Mouse (Mus musculus): ENCODE measurements around the gene Ascc3. TPM values are rescaled to one million over a fixed set of nuclear protein-coding genes. Genes with fewer than 3 reads are reported as not detected.

The Ascc3 gene
- polyA plus RNA-seq, 1 experiment from 2014 or later, result 15.0 TPM

DNA sequence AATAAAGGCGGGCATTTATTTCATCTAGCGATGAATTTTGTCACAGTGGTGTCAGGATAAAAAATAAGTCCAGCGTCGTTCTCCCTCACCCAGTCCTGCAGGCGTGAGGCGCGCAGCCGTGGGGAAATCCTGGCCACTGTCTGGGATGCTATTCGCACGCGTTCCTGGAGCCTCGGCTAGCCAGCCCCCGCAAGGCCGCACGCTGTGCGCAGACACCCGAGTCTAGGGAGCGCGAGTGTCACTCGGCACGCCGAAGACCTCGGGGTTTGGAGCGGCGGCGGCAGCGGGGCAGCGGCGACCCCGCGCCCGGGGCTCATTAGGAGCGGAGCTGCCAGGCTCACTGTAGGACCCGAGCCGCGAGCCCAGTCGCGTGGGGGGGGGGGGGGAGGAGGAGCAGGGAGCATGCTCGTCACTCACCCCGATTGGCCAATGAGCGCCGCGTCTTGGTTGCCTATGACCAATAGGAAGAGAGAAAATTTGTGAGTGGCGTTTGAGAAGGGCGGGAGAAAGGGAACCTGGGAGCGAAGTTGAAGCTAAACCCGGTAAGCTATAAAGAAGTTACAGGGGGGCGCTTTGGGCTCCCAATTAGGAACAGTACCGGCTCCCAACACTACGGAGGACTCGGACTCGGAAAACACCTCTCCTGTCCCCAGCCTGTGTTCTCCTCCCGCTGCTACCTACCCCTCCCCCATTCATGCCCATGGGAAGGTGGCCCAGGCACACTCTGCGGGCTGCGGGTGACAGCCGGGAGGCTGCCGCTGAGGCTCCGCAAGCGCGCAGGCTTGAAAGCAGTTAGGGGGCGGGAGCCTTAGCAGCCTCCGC, 301.9 kb downstream of the Ascc3 start, which contains the start of gene Sim1:
Sim1 (plus strand) TSS at position 585 of the 822 bp plus-strand sequence.
- H3K4me1 ChIP-seq (ENCODE audit: control insufficient read depth, insufficient read depth, low read length), result peaks cover 8% of the 10 kb centered on the region; the same call in 1 of the 2 replicates
- DNase-seq (ENCODE audit: low spot score) (peak; percentile 97), ATAC-seq (peak; percentile 97)
- no peaks in the 10 kb centered on the region for H3K9me3 ChIP-seq (replicated peaks; ENCODE audit: control insufficient read depth, low read length)
- peak within 1 kb of the TSS; percentile 83 for H3K4me2 ChIP-seq (ENCODE audit: low read length)
- H3K4me3 ChIP-seq (ENCODE audit: low read depth, low read length), result peak within 1 kb of the TSS; percentile 42
- H3K9ac ChIP-seq (ENCODE audit: low read length), result peak within 1 kb of the TSS; percentile 54; the same call in 1 of the 2 replicates
- peaks cover 77% of the 10 kb centered on the region for H3K27me3 ChIP-seq (replicated peaks; ENCODE audit: control insufficient read depth, insufficient read depth, low read length)
- H3K27ac ChIP-seq (ENCODE audit: low read depth, low read length), result no peak within 1 kb of the TSS
- under 1% methylated on average over 54 of the region's 62 CpGs for WGBS
- no peaks in the 10 kb centered on the region for H3K36me3 ChIP-seq (ENCODE audit: control insufficient read depth, insufficient read depth, low read length)

- H3K4me1 ChIP-seq (ENCODE audit: control insufficient read depth, insufficient read depth, low read length), result peaks cover 8% of the 10 kb centered on the region; the same call in 1 of the 2 replicates
- H3K9ac ChIP-seq (ENCODE audit: low read length), result no peak overlapping the region
- peaks cover 71% of the 10 kb centered on the region for H3K27me3 ChIP-seq (replicated peaks; ENCODE audit: control insufficient read depth, insufficient read depth, low read length)
Measured at GRCm38 (mm10) chr10:50895091-50895790, 302.8 kb downstream of the Ascc3 start.

DNA sequence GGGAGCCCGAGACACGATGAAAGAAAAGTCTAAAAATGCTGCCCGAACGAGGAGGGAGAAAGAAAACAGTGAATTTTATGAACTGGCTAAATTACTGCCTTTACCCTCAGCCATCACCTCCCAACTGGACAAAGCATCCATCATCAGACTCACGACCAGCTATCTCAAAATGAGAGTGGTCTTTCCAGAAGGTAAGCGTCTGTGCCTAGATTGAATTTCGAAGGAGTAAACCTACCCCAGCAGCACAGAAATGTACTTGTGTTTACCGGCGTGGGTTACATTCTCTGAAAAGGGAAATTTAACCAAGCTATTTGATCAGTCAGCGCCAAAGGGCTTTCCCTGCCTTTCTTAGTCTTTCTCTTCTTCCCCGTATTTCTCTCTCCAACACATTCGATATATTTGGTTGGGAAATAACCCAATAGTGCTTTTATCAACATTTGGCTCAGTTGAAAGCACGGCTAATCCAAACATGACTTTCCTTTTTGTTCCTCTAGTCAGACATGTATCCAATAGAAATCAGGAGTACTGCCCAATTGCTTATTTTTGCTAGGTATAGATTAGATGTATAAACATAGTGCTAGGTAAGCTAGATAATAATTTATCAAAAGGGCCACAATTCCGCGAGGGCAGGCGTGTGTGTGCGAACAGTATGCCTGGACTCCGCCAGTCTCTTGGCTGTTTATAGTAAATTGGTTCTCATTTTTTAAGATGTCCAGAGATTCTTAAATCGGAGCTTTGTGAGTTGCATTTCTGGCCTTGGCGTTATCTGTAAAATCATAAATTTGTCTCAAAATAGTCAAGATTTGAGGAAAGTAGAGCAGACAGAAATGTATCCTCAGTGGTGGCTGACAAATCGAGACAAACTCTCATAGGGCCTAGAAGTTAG, 303.7 kb downstream of the Ascc3 start:
- peak; percentile 36 for DNase-seq (ENCODE audit: low spot score)
- no peak overlapping the region for H3K4me2 ChIP-seq (ENCODE audit: low read length)
- peaks cover 75% of the 10 kb centered on the region for H3K27me3 ChIP-seq (replicated peaks; ENCODE audit: control insufficient read depth, insufficient read depth, low read length)
- ATAC-seq, result no peak
- H3K9ac ChIP-seq (ENCODE audit: low read length), result no peak overlapping the region
- 4% methylated on average over 21 of the region's 21 CpGs for WGBS
- H3K36me3 ChIP-seq (ENCODE audit: control insufficient read depth, insufficient read depth, low read length), result no peaks in the 10 kb centered on the region
- no peaks in the 10 kb centered on the region for H3K9me3 ChIP-seq (replicated peaks; ENCODE audit: control insufficient read depth, low read length)
- no peak overlapping the region for H3K27ac ChIP-seq (ENCODE audit: low read depth, low read length)
- peaks cover 11% of the 10 kb centered on the region for H3K4me1 ChIP-seq (ENCODE audit: control insufficient read depth, insufficient read depth, low read length)
- H3K4me3 ChIP-seq (ENCODE audit: low read depth, low read length), result no peak overlapping the region

More at GRCm38 (mm10) chr10:50895091-50895790, 302.8 kb downstream of the Ascc3 start:
- Histone ChIP-seq H3K27ac (ENCODE audit: low read depth, low read length) (no peak overlapping the region), H3K36me3 (ENCODE audit: control insufficient read depth, insufficient read depth, low read length) (no peaks in the 10 kb centered on the region), H3K4me2 (ENCODE audit: low read length) (peak overlapping the region; percentile 83), H3K9me3 (replicated peaks; ENCODE audit: control insufficient read depth, low read length) (no peaks in the 10 kb centered on the region), H3K4me3 (ENCODE audit: low read depth, low read length) (peak overlapping the region; percentile 42)
- DNase-seq (ENCODE audit: low spot score) (no peak), ATAC-seq (no peak; the same call in 1 of the 2 replicates)
- WGBS, result under 1% methylated on average over 44 of the region's 44 CpGs

GRCm38 (mm10) chr10:50896767-50897390, 304.4 kb downstream of the Ascc3 start:
- no peak overlapping the region for H3K4me2 ChIP-seq (ENCODE audit: low read length)
- DNase-seq (ENCODE audit: low spot score), result no peak
- H3K27ac ChIP-seq (ENCODE audit: low read depth, low read length), result no peak overlapping the region
- WGBS, result 5% methylated on average over 3 of the region's 3 CpGs
- no peaks in the 10 kb centered on the region for H3K9me3 ChIP-seq (replicated peaks; ENCODE audit: control insufficient read depth, low read length)
- peaks cover 73% of the 10 kb centered on the region for H3K27me3 ChIP-seq (replicated peaks; ENCODE audit: control insufficient read depth, insufficient read depth, low read length)
- H3K4me3 ChIP-seq (ENCODE audit: low read depth, low read length), result no peak overlapping the region
- H3K9ac ChIP-seq (ENCODE audit: low read length), result no peak overlapping the region
- peaks cover 13% of the 10 kb centered on the region for H3K4me1 ChIP-seq (ENCODE audit: control insufficient read depth, insufficient read depth, low read length)
- ATAC-seq, result no peak
- H3K36me3 ChIP-seq (ENCODE audit: control insufficient read depth, insufficient read depth, low read length), result no peaks in the 10 kb centered on the region

DNA sequence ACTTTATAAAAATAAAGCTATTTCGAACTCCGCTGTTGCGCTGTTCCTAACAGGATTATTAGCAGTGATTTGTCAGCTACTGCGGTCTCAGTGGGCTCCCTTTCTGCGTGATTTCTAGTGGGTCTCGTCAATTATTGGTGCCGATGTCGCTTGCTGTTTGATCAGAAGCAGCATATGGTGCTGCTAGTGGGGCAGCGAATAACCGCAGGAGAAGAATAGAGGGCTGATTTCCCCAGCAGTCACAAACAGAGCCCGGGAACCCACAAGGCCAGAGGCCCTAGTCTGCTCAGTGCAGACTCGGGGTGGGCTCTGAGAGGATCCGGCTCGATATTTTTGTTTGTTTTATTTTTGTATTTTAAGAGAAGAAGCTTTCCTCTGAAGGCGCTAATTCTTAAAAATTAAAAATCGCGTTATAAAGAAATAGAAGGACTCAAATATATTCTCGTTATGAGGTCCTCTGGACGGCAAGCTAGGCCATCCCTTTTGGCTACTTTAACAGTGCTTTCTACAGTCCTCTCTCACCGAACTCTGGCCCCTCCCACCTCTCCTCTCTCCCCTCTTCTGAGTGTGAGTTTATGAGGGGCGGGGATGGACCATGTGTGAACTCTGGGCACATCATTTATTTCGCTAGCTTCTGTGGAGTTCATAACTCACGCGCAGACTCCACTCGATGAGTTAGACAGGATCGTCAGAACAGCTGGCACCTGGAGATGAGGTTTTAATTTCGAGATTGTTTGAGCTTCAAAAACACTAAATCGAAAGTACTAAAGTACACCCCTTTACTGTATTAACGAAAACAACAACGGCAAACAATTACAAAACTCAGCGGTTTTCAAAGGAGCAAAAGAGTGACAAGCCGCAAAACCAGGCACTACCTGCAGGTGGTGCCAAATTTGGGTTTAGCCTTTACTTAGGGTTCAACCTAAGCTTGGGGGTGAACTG, 305.3 kb downstream of the Ascc3 start:
- 0 out of 2 replicates have a peak overlapping the region, but pooled peaks have one; percentile 5 for H3K4me2 ChIP-seq (ENCODE audit: low read length)
- ATAC-seq, result no peak

DNA sequence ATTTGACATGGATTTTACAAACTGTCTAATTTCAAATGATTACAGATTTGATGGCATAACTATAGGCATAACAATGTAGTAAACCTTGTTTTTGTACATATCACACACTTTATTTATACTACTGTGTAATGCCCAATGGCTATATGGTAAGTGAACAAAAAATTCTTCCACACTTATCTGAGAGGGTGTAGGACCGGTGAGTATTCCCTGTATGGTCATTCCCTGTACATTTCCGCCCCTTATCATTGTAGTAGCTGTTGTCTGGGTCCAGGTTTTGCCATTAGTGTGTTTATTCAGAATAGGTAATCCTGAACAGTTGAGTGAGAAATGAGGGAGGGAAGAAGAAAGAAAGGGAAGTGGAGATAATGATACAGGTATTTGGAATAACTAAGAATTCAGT, 306.2 kb downstream of the Ascc3 start:
- DNase-seq (ENCODE audit: low spot score), result no peak
- Histone ChIP-seq H3K27me3 (replicated peaks; ENCODE audit: control insufficient read depth, insufficient read depth, low read length) (peaks cover 69% of the 10 kb centered on the region), H3K27ac (ENCODE audit: low read depth, low read length) (no peak overlapping the region), H3K36me3 (ENCODE audit: control insufficient read depth, insufficient read depth, low read length) (no peaks in the 10 kb centered on the region), H3K9me3 (replicated peaks; ENCODE audit: control insufficient read depth, low read length) (no peaks in the 10 kb centered on the region), H3K4me2 (ENCODE audit: low read length) (no peak overlapping the region), H3K4me3 (ENCODE audit: low read depth, low read length) (no peak overlapping the region), H3K4me1 (ENCODE audit: control insufficient read depth, insufficient read depth, low read length) (peaks cover 13% of the 10 kb centered on the region), H3K9ac (ENCODE audit: low read length) (no peak overlapping the region)
- 16% methylated on average over 2 of the region's 2 CpGs for WGBS
- no peak for ATAC-seq

More for the DNA sequence above, 305.3 kb downstream of the Ascc3 start:
- no peak overlapping the region for H3K27ac ChIP-seq (ENCODE audit: low read depth, low read length)
- H3K4me3 ChIP-seq (ENCODE audit: low read depth, low read length), result peak overlapping the region; percentile 10; the same call in 1 of the 2 replicates
- H3K9me3 ChIP-seq (replicated peaks; ENCODE audit: control insufficient read depth, low read length), result no peaks in the 10 kb centered on the region
- DNase-seq (ENCODE audit: low spot score), result peak; percentile 68
- H3K36me3 ChIP-seq (ENCODE audit: control insufficient read depth, insufficient read depth, low read length), result no peaks in the 10 kb centered on the region
- H3K27me3 ChIP-seq (replicated peaks; ENCODE audit: control insufficient read depth, insufficient read depth, low read length), result peaks cover 68% of the 10 kb centered on the region
- WGBS, result 1% methylated on average over 32 of the region's 32 CpGs
- H3K4me1 ChIP-seq (ENCODE audit: control insufficient read depth, insufficient read depth, low read length), result peaks cover 13% of the 10 kb centered on the region
- H3K9ac ChIP-seq (ENCODE audit: low read length), result no peak overlapping the region

GRCm38 (mm10) chr10:50899846-50900745, 307.6 kb downstream of the Ascc3 start:
- peaks cover 5% of the 10 kb centered on the region for H3K4me1 ChIP-seq (ENCODE audit: control insufficient read depth, insufficient read depth, low read length)
- H3K9ac ChIP-seq (ENCODE audit: low read length), result no peak overlapping the region
- H3K27ac ChIP-seq (ENCODE audit: low read depth, low read length), result no peak overlapping the region
- H3K4me2 ChIP-seq (ENCODE audit: low read length), result peak overlapping the region; percentile 33; the same call in 1 of the 2 replicates
- peak overlapping the region; percentile 11; the same call in 1 of the 2 replicates for H3K4me3 ChIP-seq (ENCODE audit: low read depth, low read length)
- ATAC-seq (no peak), DNase-seq (ENCODE audit: low spot score) (no peak)
- no peaks in the 10 kb centered on the region for H3K36me3 ChIP-seq (ENCODE audit: control insufficient read depth, insufficient read depth, low read length)
- no peaks in the 10 kb centered on the region for H3K9me3 ChIP-seq (replicated peaks; ENCODE audit: control insufficient read depth, low read length)
- peaks cover 69% of the 10 kb centered on the region for H3K27me3 ChIP-seq (replicated peaks; ENCODE audit: control insufficient read depth, insufficient read depth, low read length)
- 2% methylated on average over 21 of the region's 21 CpGs for WGBS

Measured in forebrain, embryonic 14.5 days (tissue).